Comparison of ENCODE assay signal across 26 mouse cellular contexts in genomic region chr7:70846076-70846475, GRCm38 (mm10).
A peak's percentile ranks its signal among the peaks of the same experiment; 100 is the strongest.
DNase-seq lines count a peak whose midpoint lies in the region; ATAC-seq and TF ChIP-seq lines count a peak whose summit lies in the region.
"Had no signal": no experiment of that assay in that cellular context is flagged by ENCODE, and none has a peak within 500 bp of the region (broad histone marks: within the 10 kb centered on the region; RNA-seq: fewer than 3 reads in every experiment).

No protein-coding gene starts in this region.

- no peaks in the 10 kb centered on the region for H3K36me3 ChIP-seq in forebrain, embryonic 10.5 days (replicated peaks)
- H3K36me3 ChIP-seq in forebrain, embryonic 12.5 days (replicated peaks) = no peaks in the 10 kb centered on the region
- H3K36me3 ChIP-seq in kidney, embryonic 16.5 days (ENCODE audit: insufficient read depth, low read length) = no peaks in the 10 kb centered on the region
- H3K36me3 ChIP-seq in kidney, adult 2 months (ENCODE audit: control insufficient read depth, insufficient read depth, low read length) = no peaks in the 10 kb centered on the region
- no peaks in the 10 kb centered on the region for H3K36me3 ChIP-seq in midbrain, embryonic 11.5 days (ENCODE audit: control insufficient read depth, insufficient read depth, low read length)
- no peaks in the 10 kb centered on the region for H3K36me3 ChIP-seq in midbrain, embryonic 14.5 days (ENCODE audit: control insufficient read depth, insufficient read depth, low read length)
- no peaks in the 10 kb centered on the region for H3K36me3 ChIP-seq in neural tube, embryonic 11.5 days (ENCODE audit: control insufficient read depth, insufficient read depth, low read length)
- H3K36me3 ChIP-seq: embryonic facial prominence, embryonic 15.5 days; heart, embryonic 15.5 days; liver, embryonic 12.5 days; stomach, embryonic 15.5 days had no signal

- no peak overlapping the region for H3K4me2 ChIP-seq in forebrain, embryonic 12.5 days
- no peak overlapping the region for H3K4me2 ChIP-seq in kidney, embryonic 16.5 days (replicated peaks; ENCODE audit: low read depth, low read length)
- H3K4me2 ChIP-seq in midbrain, embryonic 11.5 days = no peak overlapping the region
- H3K4me2 ChIP-seq in midbrain, embryonic 14.5 days (ENCODE audit: low read length) = no peak overlapping the region
- no peak overlapping the region for H3K4me2 ChIP-seq in neural tube, embryonic 11.5 days (ENCODE audit: low read depth)
- H3K4me2 ChIP-seq: embryonic facial prominence, embryonic 15.5 days; heart, embryonic 15.5 days; liver, embryonic 12.5 days; stomach, embryonic 15.5 days had no signal

- no peak for ATAC-seq in forebrain, embryonic 12.5 days (ENCODE audit: low FRiP score)
- no peak for ATAC-seq in kidney, embryonic 16.5 days (ENCODE audit: low FRiP score, low TSS enrichment)
- ATAC-seq in midbrain, embryonic 11.5 days (ENCODE audit: low FRiP score) = no peak
- no peak for ATAC-seq in midbrain, embryonic 14.5 days (ENCODE audit: low FRiP score, low TSS enrichment)
- ATAC-seq in neural tube, embryonic 11.5 days (ENCODE audit: insufficient read depth, low FRiP score, low TSS enrichment) = no peak
- ATAC-seq: forebrain, embryonic 16.5 days; hindbrain, postnatal 0 days; intestine, embryonic 16.5 days; liver, embryonic 12.5 days had no signal

- peak; percentile 26 for DNase-seq in forebrain, embryonic 10.5 days (ENCODE audit: extremely low spot score, low spot score)
- DNase-seq in kidney, adult 2 months = no peak
- DNase-seq in midbrain, embryonic 11.5 days (ENCODE audit: low spot score, missing footprints) = peak; percentile 79
- DNase-seq in midbrain, embryonic 14.5 days = no peak
- peak; percentile 42 for DNase-seq in neural tube, embryonic 11.5 days (ENCODE audit: low spot score)
- DNase-seq in ovary, adult 18-20 months (ENCODE audit: low spot score) = no peak
- DNase-seq: adrenal gland, postnatal 14 days; cerebellum, adult 8-10 months; gastrocnemius, postnatal 36 days; heart, postnatal 36 days; kidney, postnatal 14 days; left cerebral cortex, postnatal 4 days; lung, adult 2 months; lung, postnatal 36 days; retina, postnatal 1 day; thymus, postnatal 25 days had no signal

- WGBS in forebrain, embryonic 10.5 days = 12% methylated on average over 4 of the region's 4 CpGs
- 16% methylated on average over 4 of the region's 4 CpGs for WGBS in forebrain, embryonic 12.5 days
- WGBS in kidney, embryonic 16.5 days = 25% methylated on average over 4 of the region's 4 CpGs
- 38% methylated on average over 4 of the region's 4 CpGs for WGBS in kidney, adult 2 months
- 3% methylated on average over 4 of the region's 4 CpGs for WGBS in midbrain, embryonic 11.5 days
- 4% methylated on average over 4 of the region's 4 CpGs for WGBS in midbrain, embryonic 14.5 days
- 5% methylated on average over 4 of the region's 4 CpGs for WGBS in neural tube, embryonic 11.5 days

- no peak overlapping the region for H3K9ac ChIP-seq in forebrain, embryonic 12.5 days
- H3K9ac ChIP-seq in kidney, embryonic 16.5 days (replicated peaks; ENCODE audit: low read length) = 0 out of 2 replicates have a peak overlapping the region, but pooled peaks have one; percentile 16
- H3K9ac ChIP-seq in midbrain, embryonic 11.5 days (ENCODE audit: low read length) = no peak overlapping the region
- no peak overlapping the region for H3K9ac ChIP-seq in midbrain, embryonic 14.5 days (replicated peaks; ENCODE audit: low read length)
- no peak overlapping the region for H3K9ac ChIP-seq in neural tube, embryonic 11.5 days (ENCODE audit: low read length)
- H3K9ac ChIP-seq: embryonic facial prominence, embryonic 15.5 days; heart, embryonic 15.5 days; liver, embryonic 12.5 days; stomach, embryonic 15.5 days had no signal

- no peak for TF ChIP-seq POLR2A in kidney, adult 2 months (IDR thresholded peaks at IDR 0.05; ENCODE audit: low read depth, low read length)

- H3K4me1 ChIP-seq in forebrain, embryonic 10.5 days = peaks cover 24% of the 10 kb centered on the region
- no peaks in the 10 kb centered on the region for H3K4me1 ChIP-seq in forebrain, embryonic 12.5 days
- H3K4me1 ChIP-seq in kidney, embryonic 16.5 days (ENCODE audit: insufficient read depth, low read length) = peaks cover 12% of the 10 kb centered on the region
- no peaks in the 10 kb centered on the region for H3K4me1 ChIP-seq in kidney, adult 2 months (ENCODE audit: control insufficient read depth, insufficient read depth, low read length)
- peaks cover 11% of the 10 kb centered on the region; the same call in 1 of the 2 replicates for H3K4me1 ChIP-seq in midbrain, embryonic 11.5 days (ENCODE audit: control insufficient read depth, insufficient read depth, low read length)
- H3K4me1 ChIP-seq in midbrain, embryonic 14.5 days (ENCODE audit: control insufficient read depth, insufficient read depth, low read length) = no peaks in the 10 kb centered on the region
- peaks cover 17% of the 10 kb centered on the region for H3K4me1 ChIP-seq in neural tube, embryonic 11.5 days (ENCODE audit: control insufficient read depth, insufficient read depth, low read length)
- H3K4me1 ChIP-seq: embryonic facial prominence, embryonic 15.5 days; heart, embryonic 15.5 days; megakaryocyte, embryonic 14.5 days; stomach, embryonic 15.5 days had no signal

- TF ChIP-seq CTCF in kidney, adult 2 months (conservative IDR thresholded peaks at IDR 0.05; ENCODE audit: insufficient read depth, insufficient read length, low read depth, low read length) = no peak

- H3K27me3 ChIP-seq in forebrain, embryonic 10.5 days (ENCODE audit: poor library complexity, severe bottlenecking) = no peaks in the 10 kb centered on the region; the same call in 1 of the 2 replicates
- H3K27me3 ChIP-seq in forebrain, embryonic 12.5 days = no peaks in the 10 kb centered on the region
- H3K27me3 ChIP-seq in kidney, embryonic 16.5 days (ENCODE audit: insufficient read depth, low read length) = no peaks in the 10 kb centered on the region
- H3K27me3 ChIP-seq in kidney, adult 2 months (replicated peaks; ENCODE audit: control insufficient read depth, insufficient read depth, low read length) = no peaks in the 10 kb centered on the region
- H3K27me3 ChIP-seq in midbrain, embryonic 11.5 days (ENCODE audit: control insufficient read depth, insufficient read depth, low read length) = no peaks in the 10 kb centered on the region; the same call in 1 of the 2 replicates
- no peaks in the 10 kb centered on the region for H3K27me3 ChIP-seq in midbrain, embryonic 14.5 days (ENCODE audit: control insufficient read depth, insufficient read depth, low read length)
- no peaks in the 10 kb centered on the region for H3K27me3 ChIP-seq in neural tube, embryonic 11.5 days (ENCODE audit: control insufficient read depth, insufficient read depth, low read length)
- H3K27me3 ChIP-seq: embryonic facial prominence, embryonic 15.5 days; heart, embryonic 15.5 days; liver, embryonic 12.5 days; megakaryocyte, embryonic 14.5 days; stomach, embryonic 15.5 days had no signal

- no peak overlapping the region for H3K4me3 ChIP-seq in forebrain, embryonic 10.5 days
- no peak overlapping the region for H3K4me3 ChIP-seq in forebrain, embryonic 12.5 days (replicated peaks)
- H3K4me3 ChIP-seq in kidney, embryonic 16.5 days (ENCODE audit: low read length) = no peak overlapping the region
- H3K4me3 ChIP-seq in kidney, adult 2 months (ENCODE audit: insufficient read depth, low read depth, low read length) = no peak overlapping the region
- no peak overlapping the region for H3K4me3 ChIP-seq in midbrain, embryonic 11.5 days (ENCODE audit: low read depth, low read length)
- H3K4me3 ChIP-seq in midbrain, embryonic 14.5 days (replicated peaks; ENCODE audit: low read depth, low read length) = no peak overlapping the region
- H3K4me3 ChIP-seq in neural tube, embryonic 11.5 days (ENCODE audit: low read depth, low read length) = no peak overlapping the region
- H3K4me3 ChIP-seq: embryonic facial prominence, embryonic 15.5 days; heart, embryonic 15.5 days; liver, embryonic 12.5 days; megakaryocyte, embryonic 14.5 days; stomach, embryonic 15.5 days had no signal

- no peaks in the 10 kb centered on the region for H3K9me3 ChIP-seq in forebrain, embryonic 10.5 days
- H3K9me3 ChIP-seq in forebrain, embryonic 12.5 days = no peaks in the 10 kb centered on the region
- H3K9me3 ChIP-seq in kidney, embryonic 16.5 days (ENCODE audit: low read length) = no peaks in the 10 kb centered on the region
- H3K9me3 ChIP-seq in midbrain, embryonic 11.5 days (ENCODE audit: control insufficient read depth, low read length) = no peaks in the 10 kb centered on the region
- no peaks in the 10 kb centered on the region for H3K9me3 ChIP-seq in midbrain, embryonic 14.5 days (ENCODE audit: control insufficient read depth, low read length)
- no peaks in the 10 kb centered on the region for H3K9me3 ChIP-seq in neural tube, embryonic 11.5 days (ENCODE audit: control insufficient read depth, low read length)
- H3K9me3 ChIP-seq: embryonic facial prominence, embryonic 15.5 days; heart, embryonic 15.5 days; liver, embryonic 12.5 days; stomach, embryonic 15.5 days had no signal

- no peak overlapping the region for H3K27ac ChIP-seq in forebrain, embryonic 10.5 days
- no peak overlapping the region for H3K27ac ChIP-seq in forebrain, embryonic 12.5 days
- no peak overlapping the region for H3K27ac ChIP-seq in kidney, embryonic 16.5 days (ENCODE audit: low read length)
- no peak overlapping the region for H3K27ac ChIP-seq in kidney, adult 2 months (ENCODE audit: insufficient read depth, low read depth, low read length)
- H3K27ac ChIP-seq in midbrain, embryonic 11.5 days (ENCODE audit: low read depth, low read length) = no peak overlapping the region
- H3K27ac ChIP-seq in midbrain, embryonic 14.5 days (replicated peaks; ENCODE audit: low read depth, low read length) = no peak overlapping the region
- no peak overlapping the region for H3K27ac ChIP-seq in neural tube, embryonic 11.5 days (ENCODE audit: low read depth, low read length)
- H3K27ac ChIP-seq: embryonic facial prominence, embryonic 15.5 days; heart, embryonic 15.5 days; hindbrain, postnatal 0 days; liver, embryonic 12.5 days; stomach, embryonic 15.5 days had no signal

Comparison
In these comparisons a context has a peak if more than half of its experiments do, and no peak if none do; other contexts are left out.
1. DNase-seq: peak in forebrain, embryonic 10.5 days (single experiment), midbrain, embryonic 11.5 days (single experiment) and neural tube, embryonic 11.5 days (single experiment); none in kidney, adult 2 months (single experiment), midbrain, embryonic 14.5 days (single experiment) and ovary, adult 18-20 months (single experiment).